Mouse (Mus musculus): ENCODE data around the gene Csn3. TPM values are rescaled to one million over a fixed set of nuclear protein-coding genes. Genes with fewer than 3 reads are reported as not detected.

Gene Csn3
- not detected for total RNA-seq (2021)

DNA sequence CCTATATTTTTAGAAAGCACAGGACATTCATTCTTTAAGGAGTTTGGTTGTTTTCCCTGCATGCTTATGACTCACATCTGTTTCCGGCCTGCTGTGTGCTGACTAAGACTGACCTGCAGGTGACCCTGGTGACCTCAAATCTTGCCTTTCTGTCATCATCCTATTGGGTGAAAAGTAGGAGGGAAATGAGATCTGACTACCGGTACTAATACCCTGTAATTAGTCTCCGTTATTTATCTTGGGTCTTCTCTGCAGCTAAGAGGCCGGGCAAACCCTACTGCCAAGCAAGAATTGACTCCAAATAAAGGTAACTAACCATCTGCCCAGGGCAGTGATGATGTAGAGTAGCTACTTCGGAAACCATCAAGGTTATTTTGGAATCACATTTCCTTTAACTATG lies at the start of gene Csn3:
Csn3 (plus strand) TSS at position 208 of the 400 bp plus-strand sequence.
- DNase-seq (ENCODE audit: extremely low spot score in 1 of 2, low spot score in 1 of 2): no peak

DNA sequence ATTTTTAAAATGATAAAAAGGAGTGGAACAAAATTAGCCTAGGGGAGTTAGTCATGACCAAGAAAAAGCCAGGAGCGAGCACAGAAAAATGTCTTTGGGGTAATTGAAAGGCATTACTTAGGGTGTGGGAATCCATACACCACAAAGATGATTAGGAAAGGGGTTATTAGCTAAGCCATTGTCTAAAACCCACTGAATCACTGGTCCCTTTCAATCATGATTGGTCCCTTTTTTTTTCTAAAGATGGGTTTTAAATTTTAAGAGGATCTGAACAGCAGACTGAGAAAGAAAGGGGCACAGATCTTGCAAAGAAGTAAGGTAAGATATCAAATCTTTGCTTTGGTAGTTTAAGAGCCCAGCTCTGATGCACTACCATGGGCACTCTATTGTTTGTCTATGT lies 40.6 kb upstream of the Csn3 start, which contains the start of gene Odam:
Odam (plus strand) TSS at position 301 of the 400 bp plus-strand sequence.
- DNase-seq (ENCODE audit: extremely low spot score in 1 of 2, low spot score in 1 of 2): no peak

DNA sequence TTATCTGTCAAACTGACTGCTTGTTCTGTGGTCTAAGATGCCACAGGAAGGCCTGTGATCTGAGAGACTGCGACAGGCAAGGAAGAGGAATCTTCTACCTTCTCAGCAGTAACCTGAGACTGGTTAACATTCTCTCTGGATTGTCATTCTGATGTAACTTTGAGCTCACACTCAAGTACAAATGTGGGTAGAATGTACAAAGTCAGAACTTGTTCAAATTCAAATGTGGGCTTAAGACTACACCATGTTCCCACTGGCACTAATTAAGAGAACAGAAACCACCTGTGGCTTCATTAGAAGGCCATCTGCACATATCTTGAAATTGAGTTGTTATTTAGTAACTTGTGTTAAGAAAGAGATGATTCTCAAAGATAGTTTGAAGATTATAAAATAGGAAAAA lies 6.2 kb downstream of the Csn3 start:
- DNase-seq (ENCODE audit: extremely low spot score in 1 of 2, low spot score in 1 of 2): no peak

DNA sequence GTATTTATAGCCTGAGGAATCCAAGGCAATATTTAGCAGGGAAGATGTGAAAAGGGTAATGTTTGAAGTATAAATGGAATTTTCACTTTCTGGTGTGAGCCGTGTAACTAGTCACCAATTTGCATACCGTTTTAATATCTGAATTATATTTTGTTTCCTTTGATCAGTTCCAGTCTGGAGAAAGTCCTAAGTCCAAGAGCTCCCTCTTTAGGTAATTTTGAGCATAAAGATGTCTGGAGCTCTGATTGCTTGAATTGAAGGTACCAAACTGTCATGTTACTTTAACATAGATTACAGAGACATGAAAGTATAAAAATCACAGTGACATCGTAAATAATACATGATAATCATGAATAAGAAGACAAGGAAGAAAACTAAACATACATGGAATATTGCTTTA lies 15.4 kb downstream of the Csn3 start:
- no peak for DNase-seq (ENCODE audit: extremely low spot score in 1 of 2, low spot score in 1 of 2)

DNA sequence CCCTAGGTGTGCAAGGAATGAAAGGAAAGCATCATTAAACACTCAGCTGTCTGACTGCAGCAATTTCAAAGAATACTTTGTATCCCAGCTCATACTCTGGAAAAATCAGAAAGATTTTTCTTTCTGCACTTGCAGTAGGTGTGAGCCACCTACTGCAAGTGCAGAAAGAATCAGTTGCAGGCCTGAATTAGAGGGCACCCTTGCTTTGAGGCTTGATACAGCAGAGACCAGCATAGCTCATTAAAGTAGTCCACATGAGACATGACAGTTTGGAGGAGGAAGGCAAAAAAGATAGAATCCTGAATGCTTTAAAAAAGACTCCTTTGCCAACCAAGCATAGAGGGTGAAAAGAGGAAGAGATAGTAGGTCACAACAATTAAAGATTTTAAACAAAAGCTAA lies 17.1 kb downstream of the Csn3 start:
- DNase-seq (ENCODE audit: extremely low spot score in 1 of 2, low spot score in 1 of 2): no peak

DNA sequence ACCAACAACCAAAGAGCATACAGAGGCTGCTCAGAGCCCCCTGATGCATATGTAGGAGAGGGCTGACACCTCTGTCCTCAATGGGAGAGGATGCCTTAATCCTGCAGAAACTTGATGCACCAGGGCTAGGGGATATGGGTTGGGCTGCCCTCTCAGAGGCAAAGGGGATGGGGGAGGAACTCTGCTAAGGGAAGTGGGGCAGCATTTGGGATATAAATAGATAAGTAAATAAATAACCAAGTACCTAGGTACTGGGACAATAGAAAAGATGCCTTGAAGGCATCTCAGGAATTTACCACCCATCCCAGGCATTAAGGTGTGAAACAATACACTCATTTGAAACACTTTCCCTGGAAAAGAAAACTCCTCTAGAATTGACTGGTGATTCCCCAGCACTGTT lies 26.5 kb downstream of the Csn3 start:
- DNase-seq (ENCODE audit: extremely low spot score in 1 of 2, low spot score in 1 of 2): no peak

DNA sequence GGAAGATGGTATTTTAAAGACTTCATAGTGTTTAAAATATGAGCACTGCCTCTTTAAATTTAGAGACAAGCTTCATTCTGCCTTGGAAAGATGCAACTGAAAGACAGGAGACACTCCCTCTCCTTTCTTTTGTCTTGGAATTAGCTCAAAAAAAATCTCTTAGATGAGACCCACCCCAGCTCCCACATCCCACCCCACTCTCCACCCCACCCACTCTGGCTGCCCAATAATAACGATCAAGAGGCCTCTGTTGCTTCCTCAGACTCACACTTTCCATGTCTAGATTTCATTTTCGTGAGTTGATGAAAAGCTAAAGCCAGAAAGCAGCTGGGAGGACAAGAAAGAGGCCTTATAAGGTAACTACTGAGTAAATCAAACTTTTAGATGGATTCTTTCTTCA lies 43.8 kb downstream of the Csn3 start, which contains the start of the genes 2310003L06Rik and Gm28434:
2310003L06Rik (plus strand) TSS at position 259 of the 400 bp plus-strand sequence.
Gm28434 (plus strand) TSS at position 317 of the 400 bp plus-strand sequence.
- DNase-seq (ENCODE audit: extremely low spot score in 1 of 2, low spot score in 1 of 2): no peak

DNA sequence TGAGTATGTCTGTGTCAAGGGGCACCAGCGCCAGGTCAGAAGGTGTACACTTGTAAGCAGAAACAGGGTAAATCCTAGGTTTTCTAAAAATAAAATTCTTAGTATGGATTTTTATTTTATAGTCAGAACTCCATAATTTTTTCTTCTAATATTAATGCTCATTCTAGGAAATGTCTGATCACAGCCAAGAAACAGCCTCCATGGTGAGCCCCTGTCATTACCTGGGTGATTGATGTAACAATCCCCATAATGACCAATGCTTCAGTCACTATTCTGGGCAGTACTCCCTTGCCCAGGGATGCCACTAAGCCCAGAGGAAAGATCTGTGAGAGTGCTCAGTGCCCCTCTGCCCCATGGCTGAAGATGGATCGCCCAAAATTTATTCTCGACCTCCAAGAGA lies 53.8 kb downstream of the Csn3 start, which contains the start of gene Cabs1:
Cabs1 (plus strand) TSS at position 301 of the 400 bp plus-strand sequence.
- no peak for DNase-seq (ENCODE audit: extremely low spot score in 1 of 2, low spot score in 1 of 2)

Other genes starting within 250 kb of the Csn3 start
- gene Csn2, start 225.9 kb upstream of the Csn3 start, total RNA-seq (2021): not detected
- gene Csn1s2a, start 151.0 kb upstream of the Csn3 start, total RNA-seq (2021): not detected
- not detected for gene Csn1s2b, start 117.5 kb upstream of the Csn3 start, total RNA-seq (2021)
- gene Prr27, start 99.9 kb upstream of the Csn3 start, total RNA-seq (2021): not detected
- not detected for gene Odam, start 40.5 kb upstream of the Csn3 start, total RNA-seq (2021)
- gene 2310003L06Rik, start 43.9 kb downstream of the Csn3 start, total RNA-seq (2021): not detected
- gene Gm28434, start 43.9 kb downstream of the Csn3 start, total RNA-seq (2021): not detected
- not detected for gene Cabs1, start 53.9 kb downstream of the Csn3 start, total RNA-seq (2021)
- not detected for gene Smr3a, start 77.0 kb downstream of the Csn3 start, total RNA-seq (2021)
- gene Smr2, start 161.0 kb downstream of the Csn3 start, total RNA-seq (2021): not detected
- not detected for gene Gm11116, start 186.0 kb downstream of the Csn3 start, total RNA-seq (2021)
- gene Gm11115, start 228.5 kb downstream of the Csn3 start, total RNA-seq (2021): not detected

Data from layer of hippocampus, postnatal 25 days (tissue).